24 mouse cellular contexts compared by ENCODE assay signal in genomic region chr6:83518637-83519036, GRCm38 (mm10). TPM values are rescaled to one million over a fixed set of nuclear protein-coding genes. Genes with fewer than 3 reads are reported as not detected.
DNase-seq lines count a peak whose midpoint lies in the region; ATAC-seq and TF ChIP-seq lines count a peak whose summit lies in the region.
"Had no signal": no experiment of that assay in that cellular context is flagged by ENCODE, and none has a peak within 500 bp of the region (broad histone marks: within the 10 kb centered on the region; RNA-seq: fewer than 3 reads in every experiment).

No protein-coding gene starts in this region.

- ATAC-seq in common myeloid progenitor, adult 5-6 weeks (replicated peaks; ENCODE audit: low read depth, poor library complexity, severe bottlenecking) = 0 out of 2 replicates have a peak, but pooled peaks have one; percentile 45
- peak; percentile 56; the same call in 1 of the 2 replicates for ATAC-seq in megakaryocyte, adult 5-6 weeks (ENCODE audit: poor library complexity, severe bottlenecking)
- ATAC-seq in forebrain, embryonic 11.5 days (replicated peaks; ENCODE audit: low FRiP score) = no peak
- ATAC-seq: activated CD4-positive, CD25-positive, alpha-beta regulatory T cell, adult 4 months; forebrain, embryonic 13.5 days; forebrain, embryonic 15.5 days; forebrain, postnatal 0 days; Patski had no signal

- H3K27ac ChIP-seq in layer of hippocampus, adult 2 months = no peak overlapping the region
- no peak overlapping the region for H3K27ac ChIP-seq in forebrain, embryonic 11.5 days (ENCODE audit: low read depth, low read length)
- no peak overlapping the region for H3K27ac ChIP-seq in cerebellum, adult 2 months (ENCODE audit: insufficient read depth, low read length)
- H3K27ac ChIP-seq: embryonic facial prominence, embryonic 13.5 days; embryonic facial prominence, embryonic 15.5 days; forebrain, embryonic 10.5 days; forebrain, embryonic 13.5 days; forebrain, embryonic 15.5 days had no signal

- no peaks in the 10 kb centered on the region for H3K36me3 ChIP-seq in forebrain, embryonic 11.5 days (ENCODE audit: control insufficient read depth, insufficient read depth, low read length)
- H3K36me3 ChIP-seq: embryonic facial prominence, embryonic 13.5 days; embryonic facial prominence, embryonic 15.5 days; forebrain, embryonic 10.5 days; forebrain, embryonic 15.5 days had no signal

- no peaks in the 10 kb centered on the region for H3K27me3 ChIP-seq in forebrain, embryonic 11.5 days (ENCODE audit: control insufficient read depth, insufficient read depth, low read length)
- H3K27me3 ChIP-seq in cerebellum, adult 2 months (ENCODE audit: control insufficient read depth, insufficient read depth, low read length) = no peaks in the 10 kb centered on the region
- H3K27me3 ChIP-seq: embryonic facial prominence, embryonic 13.5 days; embryonic facial prominence, embryonic 15.5 days; forebrain, embryonic 13.5 days; forebrain, embryonic 15.5 days; Patski had no signal

- H3K9me3 ChIP-seq in forebrain, embryonic 11.5 days (ENCODE audit: control insufficient read depth, low read length) = no peaks in the 10 kb centered on the region
- H3K9me3 ChIP-seq: embryonic facial prominence, embryonic 13.5 days; embryonic facial prominence, embryonic 15.5 days; forebrain, embryonic 10.5 days; forebrain, embryonic 13.5 days; forebrain, embryonic 15.5 days had no signal

- WGBS in forebrain, embryonic 11.5 days = 92% methylated on average over 3 of the region's 3 CpGs
- WGBS in cerebellum, adult 2 months = 90% methylated on average over 3 of the region's 3 CpGs

- no peak overlapping the region for H3K9ac ChIP-seq in forebrain, embryonic 11.5 days (ENCODE audit: low read length)
- H3K9ac ChIP-seq: embryonic facial prominence, embryonic 13.5 days; embryonic facial prominence, embryonic 15.5 days; forebrain, embryonic 13.5 days; forebrain, embryonic 15.5 days; forebrain, postnatal 0 days had no signal

- no peaks in the 10 kb centered on the region for H3K4me1 ChIP-seq in forebrain, embryonic 11.5 days (replicated peaks; ENCODE audit: control insufficient read depth, insufficient read depth, low read length)
- peaks cover 11% of the 10 kb centered on the region for H3K4me1 ChIP-seq in cerebellum, adult 2 months (ENCODE audit: control insufficient read depth, insufficient read depth, low read length)
- H3K4me1 ChIP-seq: embryonic facial prominence, embryonic 13.5 days; embryonic facial prominence, embryonic 15.5 days; forebrain, embryonic 10.5 days; forebrain, embryonic 13.5 days; forebrain, embryonic 15.5 days had no signal

- H3K4me3 ChIP-seq in layer of hippocampus, adult 2 months = no peak overlapping the region
- no peak overlapping the region for H3K4me3 ChIP-seq in forebrain, embryonic 11.5 days (ENCODE audit: low read depth, low read length)
- no peak overlapping the region for H3K4me3 ChIP-seq in cerebellum, adult 2 months (replicated peaks; ENCODE audit: insufficient read depth, low read depth, low read length)
- H3K4me3 ChIP-seq: embryonic facial prominence, embryonic 13.5 days; embryonic facial prominence, embryonic 15.5 days; erythroblast, embryonic 14.5 days; forebrain, embryonic 10.5 days; forebrain, embryonic 13.5 days; forebrain, embryonic 15.5 days had no signal

- peak; percentile 89 for DNase-seq in 416B (ENCODE audit: low read depth)
- DNase-seq in layer of hippocampus, adult 2 months (ENCODE audit: low spot score in 2 of 2) = no peak
- DNase-seq in forebrain, embryonic 11.5 days (ENCODE audit: low spot score) = no peak
- no peak for DNase-seq in cerebellum, adult 2 months
- DNase-seq: adrenal gland, adult 8-10 months; adrenal gland, postnatal 14 days; adrenal gland, postnatal 36 days; cerebellum, adult 11-12 months; cerebellum, adult 8-10 months; cerebellum, adult 9-11 months; cerebellum, postnatal 14 days; cerebellum, postnatal 36 days; embryo, embryonic 11 days; forebrain, postnatal 0 days had no signal

- H3K4me2 ChIP-seq in forebrain, embryonic 11.5 days (ENCODE audit: low read depth, low read length, severe bottlenecking) = no peak overlapping the region
- H3K4me2 ChIP-seq: embryonic facial prominence, embryonic 13.5 days; embryonic facial prominence, embryonic 15.5 days; forebrain, embryonic 13.5 days; forebrain, embryonic 15.5 days had no signal

- TF ChIP-seq POLR2A in cerebellum, adult 2 months (IDR thresholded peaks at IDR 0.05; ENCODE audit: borderline replicate concordance, insufficient read depth, low read length) = no peak

- TF ChIP-seq CTCF in layer of hippocampus, adult 2 months (conservative IDR thresholded peaks at IDR 0.05) = no peak
- no peak for TF ChIP-seq CTCF in cerebellum, adult 2 months (IDR thresholded peaks at IDR 0.05; ENCODE audit: borderline replicate concordance, insufficient read depth, low read depth, low read length)

RNA-seq across cellular contexts. Expression of gene Dguok, which starts 11.9 kb away (rescaled TPM):
- total RNA-seq in common myeloid progenitor, adult 5-6 weeks (2017) = 34.3 and 38.0 TPM in 2 replicates
- 39.1 and 55.5 TPM in 2 replicates for total RNA-seq in megakaryocyte, adult 5-6 weeks (2015)
- total RNA-seq in megakaryocyte, adult 5-6 weeks (2017) = 33.3 and 34.4 TPM in 2 replicates
- total RNA-seq in layer of hippocampus, adult 2 months (2021) = 10 to 100 TPM; 36.8 to 38.6 TPM
- polyA plus RNA-seq in forebrain, embryonic 11.5 days (2014; fragmentation: Nextera tagmentation; extraction: Ambion mirVana) = 57.9 and 60.6 TPM in 2 replicates
- polyA plus RNA-seq in cerebellum, adult 2 months (2012; rRNA removed) = 97.3 and 108 TPM in 2 replicates

RNA-seq across cellular contexts. Expression of gene Actg2, which starts 17.4 kb away (rescaled TPM):
- total RNA-seq in common myeloid progenitor, adult 5-6 weeks (2017) = not detected in 2 replicates
- not detected in 2 replicates for total RNA-seq in megakaryocyte, adult 5-6 weeks (2015)
- not detected in 2 replicates for total RNA-seq in megakaryocyte, adult 5-6 weeks (2017)
- not detected for total RNA-seq in layer of hippocampus, adult 2 months (2021)
- polyA plus RNA-seq in forebrain, embryonic 11.5 days (2014; fragmentation: Nextera tagmentation; extraction: Ambion mirVana) = 2.3 and 3.1 TPM in 2 replicates
- polyA plus RNA-seq in cerebellum, adult 2 months (2012; rRNA removed) = 0.76 and 0.97 TPM in 2 replicates
- polyA plus RNA-seq: erythroblast, embryonic 14.5 days had no signal

RNA-seq across cellular contexts. Expression of gene Stambp, which starts 53.9 kb away (rescaled TPM):
- 6.4 and 9.3 TPM in 2 replicates for total RNA-seq in common myeloid progenitor, adult 5-6 weeks (2017)
- 46.6 and 48.9 TPM in 2 replicates for total RNA-seq in megakaryocyte, adult 5-6 weeks (2015)
- 9.0 and 18.0 TPM in 2 replicates for total RNA-seq in megakaryocyte, adult 5-6 weeks (2017)
- 10 to 100 TPM; 33.0 to 35.5 TPM for total RNA-seq in layer of hippocampus, adult 2 months (2021)
- polyA plus RNA-seq in forebrain, embryonic 11.5 days (2014; fragmentation: Nextera tagmentation; extraction: Ambion mirVana) = 20.5 and 21.6 TPM in 2 replicates
- polyA plus RNA-seq in cerebellum, adult 2 months (2012; rRNA removed) = 39.0 and 41.8 TPM in 2 replicates

RNA-seq across cellular contexts. Expression of gene Tet3, which starts 59.8 kb away (rescaled TPM):
- 17.6 and 24.2 TPM in 2 replicates for total RNA-seq in common myeloid progenitor, adult 5-6 weeks (2017)
- 36.1 and 36.2 TPM in 2 replicates for total RNA-seq in megakaryocyte, adult 5-6 weeks (2015)
- total RNA-seq in megakaryocyte, adult 5-6 weeks (2017) = 15.8 and 23.1 TPM in 2 replicates
- 10 to 100 TPM; 61.0 to 65.9 TPM for total RNA-seq in layer of hippocampus, adult 2 months (2021)
- polyA plus RNA-seq in forebrain, embryonic 11.5 days (2014; fragmentation: Nextera tagmentation; extraction: Ambion mirVana) = 49.9 and 56.0 TPM in 2 replicates
- polyA plus RNA-seq in cerebellum, adult 2 months (2012; rRNA removed) = 22.5 and 24.7 TPM in 2 replicates
